Mouse (Mus musculus) layer of hippocampus, adult 11-12 months (tissue): ENCODE results near the gene Magi1.

ENCODE experiments used
- DNase-seq: peaks from one replicate; pipeline ENCODE4 v3.0.0; 2022; ENCODE audit warnings: low spot score

The Magi1 gene

DNA sequence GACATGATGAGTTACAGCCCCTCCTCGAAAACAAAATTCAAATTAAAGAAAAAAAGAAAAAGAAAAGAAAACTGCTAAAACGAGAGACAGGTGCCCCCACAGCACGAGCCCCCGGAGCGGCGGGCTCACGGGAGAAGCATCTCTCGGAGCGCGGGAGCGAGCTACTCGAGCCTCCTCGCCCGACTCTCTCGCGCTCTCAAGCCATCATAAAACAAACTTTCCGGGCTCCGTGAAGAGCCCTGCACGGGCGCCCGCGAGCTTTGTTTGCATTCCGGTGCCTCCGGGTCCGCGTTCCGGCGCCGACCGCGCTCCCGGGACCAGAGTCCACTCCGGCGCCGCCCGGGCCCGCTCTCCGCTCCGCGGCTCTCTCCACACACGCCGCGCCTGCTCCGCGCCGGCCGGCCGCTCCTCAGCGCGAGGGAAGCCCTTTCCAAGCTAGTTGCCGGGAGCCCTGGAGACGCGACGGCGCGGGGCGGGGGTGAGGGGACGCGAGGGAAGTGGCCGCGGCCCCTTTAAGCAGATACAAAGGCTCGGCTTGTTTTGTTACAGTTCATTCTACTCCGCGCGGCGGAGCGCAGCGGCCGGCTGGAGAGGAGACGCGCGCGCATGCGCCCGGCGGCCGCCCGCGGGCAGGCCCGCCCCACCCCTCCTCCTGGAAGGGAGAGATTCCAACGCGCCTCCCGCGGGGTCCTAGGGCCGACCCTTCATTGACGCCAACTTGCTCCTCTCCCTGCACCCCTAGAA lies at the start of gene Magi1:
Magi1 (minus strand) TSS at position 600 of the 744 bp plus-strand sequence.
- DNase-seq: peak; percentile 95

DNA sequence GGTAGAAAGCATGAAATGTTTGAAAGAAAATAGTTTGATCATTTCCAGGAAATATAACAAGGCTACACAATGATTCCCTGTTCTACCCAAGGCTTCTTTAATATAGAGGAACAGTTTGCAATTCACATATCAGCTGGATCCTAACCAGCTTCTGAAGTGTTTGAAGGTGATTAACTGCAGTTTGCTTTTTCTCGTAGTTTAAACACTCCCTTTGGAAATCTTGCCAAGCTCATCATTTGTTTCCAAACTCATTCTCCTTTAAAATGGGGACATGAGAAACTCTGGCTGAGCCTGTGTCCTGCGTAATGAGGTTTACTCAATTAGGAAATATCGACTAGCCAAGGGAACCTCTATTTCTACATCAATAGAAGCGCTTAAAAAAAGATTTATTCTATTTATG lies 43.4 kb upstream of the Magi1 start:
- DNase-seq: no peak

DNA sequence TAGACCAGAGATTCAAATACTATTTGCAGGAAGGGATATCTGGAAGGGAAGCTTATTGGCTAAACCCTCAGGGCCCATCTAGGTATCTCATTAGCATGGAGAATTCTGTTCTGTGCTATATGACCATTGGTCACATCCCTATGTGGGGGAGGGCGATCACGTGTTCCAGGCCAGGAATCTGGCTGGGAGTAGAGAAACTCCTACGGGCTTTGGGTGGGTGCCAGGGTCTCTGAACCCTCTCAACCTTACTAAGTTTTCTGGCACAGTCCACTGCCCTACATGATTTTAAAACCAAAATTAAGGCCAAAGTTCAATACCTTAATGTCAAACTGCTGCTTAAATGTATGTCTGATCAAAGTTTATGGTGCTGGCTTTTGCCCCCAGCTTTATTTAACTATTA lies 33.2 kb upstream of the Magi1 start:
- DNase-seq: no peak

DNA sequence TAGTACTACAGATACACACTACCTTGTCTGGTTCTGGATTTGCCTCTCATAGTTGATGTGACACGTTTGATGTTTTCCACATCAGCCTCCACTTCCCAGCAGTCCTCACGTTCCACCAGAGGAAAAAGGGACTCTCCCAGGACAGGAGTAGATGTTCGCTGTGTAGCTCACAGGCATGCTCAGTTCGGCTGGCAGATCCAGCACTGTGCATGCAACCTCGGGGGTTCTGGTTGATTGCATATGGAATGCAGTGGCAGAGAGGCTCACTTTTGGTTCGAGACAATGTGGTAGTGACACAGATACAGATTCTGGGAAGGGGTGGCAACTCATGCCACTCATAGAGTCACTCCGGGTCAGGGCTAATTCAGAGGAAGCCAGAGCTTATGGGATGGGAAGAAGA lies 28.6 kb upstream of the Magi1 start:
- no peak for DNase-seq

DNA sequence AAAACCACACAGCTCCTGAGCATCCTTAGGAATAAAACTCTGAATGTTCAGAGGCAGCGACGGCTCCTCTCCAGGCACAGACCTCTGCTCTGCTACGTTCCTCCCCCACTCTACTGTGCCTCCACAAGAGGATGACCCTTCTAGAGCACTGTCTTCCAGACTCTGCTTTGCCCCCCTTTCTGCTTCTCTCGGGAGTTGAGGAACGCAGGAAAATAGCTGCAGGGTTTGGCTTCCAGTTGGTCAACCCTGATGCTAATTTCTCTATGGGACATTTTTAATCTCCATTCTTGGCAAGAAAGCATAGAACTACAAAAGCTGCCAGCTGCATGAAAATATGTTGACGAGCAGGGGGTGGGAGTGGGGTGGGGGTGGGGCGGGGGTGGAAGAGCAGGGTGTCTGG lies 24.8 kb upstream of the Magi1 start:
- no peak for DNase-seq

DNA sequence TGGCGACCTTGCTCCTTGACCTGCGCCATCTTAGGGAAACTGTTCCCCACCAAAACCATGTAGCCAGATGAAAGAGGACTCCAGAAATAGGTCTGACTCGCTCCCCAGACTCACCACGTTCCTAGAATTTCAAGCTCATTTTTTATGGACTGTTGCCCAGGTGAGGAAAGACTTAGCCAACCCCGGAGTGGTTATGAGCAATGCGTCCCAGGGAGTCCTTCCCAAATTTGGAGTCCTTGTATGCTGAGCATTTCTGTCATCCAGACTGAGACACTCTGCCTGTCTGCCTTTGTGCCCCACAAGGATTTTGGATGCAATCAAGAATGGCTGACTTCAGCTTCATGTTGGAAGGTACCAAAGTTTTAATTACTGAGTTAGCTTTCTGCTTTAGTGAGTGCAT lies 19.8 kb upstream of the Magi1 start:
- DNase-seq: no peak

DNA sequence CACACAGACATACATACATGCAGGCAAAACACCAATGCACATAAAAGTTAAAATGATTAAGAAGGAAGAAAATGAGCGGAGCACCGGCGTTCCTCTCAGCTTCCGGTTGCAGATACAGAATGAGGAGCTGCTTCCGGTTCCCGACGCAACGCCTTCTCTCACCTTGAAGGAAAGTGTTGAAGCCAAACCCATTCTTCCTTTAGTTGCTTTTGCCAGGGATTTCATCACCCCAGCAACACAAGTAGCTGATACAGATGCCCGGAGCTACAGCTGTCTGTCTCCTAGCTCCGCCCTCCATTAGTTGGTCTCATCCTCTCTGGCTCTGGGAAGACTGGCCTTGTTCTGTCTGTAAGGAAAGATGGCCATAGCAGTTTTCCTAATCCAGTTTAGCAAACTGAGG lies 18.1 kb upstream of the Magi1 start:
- DNase-seq: no peak

DNA sequence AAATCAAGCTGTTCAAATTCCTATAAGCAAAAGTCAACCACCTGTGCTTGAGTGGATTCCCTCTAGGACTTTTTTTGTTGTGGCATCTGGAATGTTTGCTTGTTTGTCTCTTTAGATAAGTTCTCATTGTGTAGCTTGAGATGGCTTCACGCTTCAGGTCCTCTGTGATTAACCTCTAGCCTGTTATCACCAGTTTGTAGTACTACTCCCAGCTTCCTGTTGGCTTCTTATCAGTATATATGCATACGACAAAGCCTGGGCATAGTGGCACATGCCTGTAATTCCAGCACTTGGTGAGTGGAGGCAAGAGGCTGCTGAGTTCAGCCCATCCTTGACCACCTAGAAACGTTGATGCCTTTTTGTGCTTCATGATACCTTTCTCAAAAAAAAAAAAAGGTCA lies 16.8 kb upstream of the Magi1 start:
- DNase-seq: no peak

DNA sequence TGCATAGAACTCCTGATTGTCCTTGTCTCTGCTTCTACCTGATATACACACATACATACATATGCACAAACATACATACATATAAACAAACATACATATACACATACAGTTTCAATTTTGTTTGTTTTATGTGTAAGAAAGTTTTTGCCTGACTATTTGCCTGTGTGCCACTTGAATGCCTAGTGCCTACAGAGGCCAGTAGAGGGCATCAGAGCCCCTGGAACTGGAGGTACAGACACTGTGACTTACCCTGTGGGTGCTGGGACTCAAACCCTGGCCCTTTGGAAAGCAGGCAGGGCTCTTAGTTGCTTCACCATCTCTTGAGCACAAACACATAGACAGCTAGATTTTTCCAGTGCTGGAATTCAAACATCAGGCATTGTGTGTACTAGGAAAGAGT lies 3.7 kb upstream of the Magi1 start:
- DNase-seq: no peak

DNA sequence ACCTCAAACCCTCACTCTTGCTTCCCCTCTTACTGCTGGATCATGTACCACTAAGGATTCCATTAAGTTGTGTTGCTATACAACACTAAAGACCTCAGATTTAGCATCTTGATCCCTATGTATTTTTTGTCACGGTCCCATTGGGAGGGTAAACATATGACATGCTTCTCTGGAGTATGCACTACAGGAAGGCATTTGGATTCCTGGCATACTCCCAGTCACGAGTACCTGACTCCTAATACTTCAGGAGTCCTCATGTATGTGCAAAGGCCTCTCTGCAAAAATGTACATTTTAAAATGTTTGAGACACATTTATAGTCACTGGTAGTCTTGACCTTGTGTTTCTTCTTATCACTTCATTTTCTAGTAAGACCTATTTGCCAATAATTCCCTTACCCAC lies 2.8 kb upstream of the Magi1 start:
- DNase-seq: no peak

DNA sequence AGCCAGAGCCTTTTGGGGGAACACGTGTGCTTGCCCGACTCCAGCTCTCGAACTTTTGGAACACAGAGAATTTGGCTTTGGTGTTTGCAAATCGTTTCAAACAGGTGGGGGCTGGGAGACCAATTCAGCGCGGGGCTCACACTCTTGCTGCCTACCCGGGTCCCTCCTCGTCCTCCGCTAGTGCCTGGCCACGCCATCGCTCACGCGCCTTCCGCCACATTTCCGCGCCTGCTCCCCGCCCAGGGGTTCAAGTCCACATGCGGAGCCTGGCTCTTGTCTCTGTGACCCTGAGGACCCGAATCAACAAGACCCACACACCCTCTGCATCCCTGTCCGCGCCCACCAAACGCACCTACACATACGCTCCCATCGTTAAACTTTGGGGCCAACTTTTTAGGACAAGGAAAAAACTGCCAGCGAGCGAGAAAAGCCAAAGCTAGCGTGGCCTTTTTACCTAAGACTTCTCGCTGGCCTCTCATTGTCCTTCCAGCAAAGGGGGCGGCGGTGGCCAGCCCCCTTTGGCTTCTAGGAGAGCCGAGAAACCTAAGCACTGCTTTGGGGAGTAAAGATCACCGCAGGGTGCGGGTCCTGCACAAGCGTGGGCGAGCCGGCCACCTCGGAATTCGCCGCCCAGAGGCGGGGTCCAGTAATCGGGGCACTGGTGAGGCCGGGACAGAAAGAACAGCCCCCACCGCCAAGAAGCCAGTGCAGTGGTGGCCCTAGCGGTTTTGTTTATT lies 540 bp upstream of the Magi1 start:
- DNase-seq: no peak

DNA sequence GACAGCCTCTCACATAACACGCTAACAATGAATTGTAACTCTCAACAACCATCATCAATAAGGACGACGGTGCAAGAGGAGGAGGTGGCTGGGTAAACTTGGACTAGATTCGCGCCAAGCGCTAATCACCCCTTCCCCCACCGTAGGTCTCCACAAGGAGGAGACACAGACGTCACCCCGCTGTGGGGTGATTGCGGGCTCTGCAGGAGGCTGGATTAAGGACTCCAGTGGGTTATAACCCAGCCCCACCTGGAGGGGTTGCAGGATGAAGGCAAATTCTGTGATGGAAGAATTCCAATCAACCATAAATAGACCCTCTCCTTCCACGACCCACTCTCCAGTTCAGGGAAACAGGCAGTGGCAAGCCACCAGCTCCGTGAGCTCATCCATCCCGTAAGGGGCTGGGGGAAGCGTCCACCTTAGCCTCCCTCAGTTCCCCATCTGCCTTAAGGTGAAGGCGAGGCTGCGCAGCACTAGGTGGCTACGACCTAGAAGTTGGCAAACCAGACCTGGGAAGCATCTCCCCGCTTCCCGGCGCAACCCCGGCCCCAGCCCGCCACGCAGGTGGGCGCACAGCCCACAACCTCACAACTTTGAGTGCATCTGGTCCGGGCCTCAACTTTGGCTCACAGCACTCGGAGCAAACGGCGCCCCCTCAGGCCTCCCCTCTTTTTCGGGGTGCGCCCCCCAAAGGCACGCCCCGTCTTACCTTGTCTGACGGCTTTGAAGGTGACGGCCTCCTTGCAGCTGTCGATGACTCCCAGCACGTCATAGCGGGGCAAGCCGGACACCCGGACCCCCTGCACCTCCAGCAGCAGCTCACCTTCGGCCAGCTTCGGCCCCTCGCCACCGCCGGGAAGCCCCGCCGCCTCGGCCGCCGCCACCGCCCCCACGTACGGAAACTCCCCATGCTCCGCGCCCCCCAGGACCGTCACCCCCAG lies 1.1 kb downstream of the Magi1 start:
- DNase-seq: peak; percentile 20

DNA sequence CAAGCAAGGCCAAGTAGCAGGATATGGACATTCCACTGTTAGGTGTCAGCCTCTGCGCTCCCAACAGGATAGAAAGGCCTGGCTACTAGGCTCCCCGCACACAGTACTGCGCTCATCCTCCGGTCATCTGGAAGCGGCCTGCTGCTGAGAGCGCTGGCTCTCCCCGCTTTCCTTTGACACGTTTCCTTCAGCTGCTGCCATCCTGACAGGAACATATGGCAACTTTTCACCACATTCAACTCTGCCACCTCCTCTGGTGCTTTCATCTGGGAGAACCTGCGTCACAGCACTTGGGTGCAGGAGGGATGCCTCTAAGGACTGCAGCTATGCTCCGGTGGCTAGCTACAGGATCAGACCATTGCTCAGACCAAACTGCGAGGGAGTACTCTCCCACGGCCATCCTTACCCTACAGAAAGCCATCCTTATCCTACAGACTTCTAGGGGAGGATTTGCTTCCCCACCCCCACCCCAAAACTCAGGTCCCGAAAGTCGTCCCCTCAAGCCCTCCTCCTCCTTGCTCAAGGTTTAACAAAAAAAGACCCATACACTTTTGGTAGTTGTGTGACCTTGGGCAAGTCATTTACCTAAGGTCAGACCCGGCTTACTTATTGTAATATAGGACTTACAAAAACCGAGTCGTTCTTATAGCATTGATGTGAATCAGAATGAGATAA lies 2.0 kb downstream of the Magi1 start:
- no peak for DNase-seq

DNA sequence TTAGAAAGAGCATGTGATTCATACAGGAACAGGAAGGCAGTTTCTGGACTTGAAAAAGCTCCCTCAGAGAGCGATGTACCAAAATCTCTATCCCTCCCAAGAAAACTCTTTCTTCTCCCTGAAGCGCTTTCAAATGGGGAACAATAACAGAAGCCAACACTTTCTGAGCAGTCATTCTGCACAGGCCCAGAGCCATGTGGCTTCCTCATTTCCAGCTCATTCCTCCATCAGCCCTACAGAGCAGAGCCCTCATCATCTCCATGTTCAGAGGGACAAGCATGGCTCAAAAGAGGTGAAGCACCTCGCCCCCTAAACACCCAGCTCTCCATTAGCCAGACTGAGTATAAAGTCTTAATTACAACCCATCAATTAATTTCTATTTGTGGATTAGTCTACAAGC lies 9.8 kb downstream of the Magi1 start:
- DNase-seq: no peak

DNA sequence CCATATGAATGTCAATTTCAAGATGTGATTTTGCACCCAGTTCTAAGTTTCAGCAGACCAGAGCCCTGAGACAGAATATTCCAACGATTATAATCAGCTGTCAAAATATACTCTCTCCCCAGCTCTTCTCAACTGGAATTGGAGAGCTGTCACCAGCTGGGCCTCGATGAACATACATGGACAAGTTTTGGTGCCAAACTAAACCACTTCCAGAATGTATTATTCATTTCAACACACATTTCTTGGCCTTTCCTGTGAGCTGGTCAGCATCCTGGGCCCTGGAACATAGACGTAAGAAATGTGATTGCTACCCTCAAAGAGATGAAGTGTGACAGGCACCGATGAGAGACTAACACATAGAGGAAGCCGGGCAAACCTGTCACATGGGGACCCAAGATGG lies 13.7 kb downstream of the Magi1 start:
- DNase-seq: no peak

DNA sequence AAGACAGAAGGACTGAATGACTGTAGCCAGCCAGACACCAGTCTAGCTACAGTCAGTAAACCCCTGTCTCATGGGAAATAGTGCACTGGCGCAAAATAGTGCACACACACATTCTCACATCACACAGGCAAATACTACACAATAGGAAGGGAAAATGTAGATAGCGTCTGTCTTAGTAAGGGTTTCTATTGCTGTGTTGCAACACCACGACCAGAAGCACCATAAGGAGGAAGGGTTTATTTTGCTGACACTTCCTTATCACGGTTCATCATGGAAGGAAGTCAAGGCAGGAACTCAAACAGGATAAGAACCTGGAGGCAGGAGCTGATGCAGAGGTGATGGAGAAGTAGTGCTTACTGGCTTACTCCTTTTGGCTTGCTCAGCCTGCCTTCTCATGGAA lies 14.5 kb downstream of the Magi1 start:
- no peak for DNase-seq

DNA sequence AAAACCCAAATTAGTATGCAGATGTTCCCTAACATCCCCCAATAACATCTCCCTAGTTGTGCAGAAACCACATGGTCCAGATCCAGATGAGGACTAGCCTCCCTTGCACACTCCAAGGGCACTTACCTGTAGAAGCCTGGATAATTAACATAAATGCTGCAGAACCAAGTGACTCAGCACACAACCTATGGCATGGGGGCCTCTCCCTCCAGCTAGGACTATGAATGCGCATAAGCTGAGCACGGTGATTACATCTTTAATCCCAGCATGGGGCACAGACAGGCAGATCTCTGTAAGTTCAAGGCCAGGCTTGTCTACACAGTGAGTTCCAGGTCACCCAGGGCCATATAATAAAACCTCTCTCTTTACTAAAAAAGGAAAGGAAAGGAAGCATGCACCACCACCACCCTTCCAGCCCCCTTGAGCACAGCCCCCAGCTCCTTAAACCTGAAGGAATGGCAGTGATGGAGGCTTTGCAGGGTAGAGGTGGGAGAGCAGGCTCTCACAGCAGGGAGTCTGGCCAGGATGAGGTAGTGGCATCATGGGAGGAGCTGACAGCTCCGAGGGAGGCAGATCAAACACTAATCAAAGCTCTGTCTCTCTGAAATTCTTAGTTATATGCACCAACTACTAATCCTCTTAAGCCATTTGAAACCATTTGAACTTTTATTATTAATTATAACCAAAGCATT lies 18.3 kb downstream of the Magi1 start:
- no peak for DNase-seq

DNA sequence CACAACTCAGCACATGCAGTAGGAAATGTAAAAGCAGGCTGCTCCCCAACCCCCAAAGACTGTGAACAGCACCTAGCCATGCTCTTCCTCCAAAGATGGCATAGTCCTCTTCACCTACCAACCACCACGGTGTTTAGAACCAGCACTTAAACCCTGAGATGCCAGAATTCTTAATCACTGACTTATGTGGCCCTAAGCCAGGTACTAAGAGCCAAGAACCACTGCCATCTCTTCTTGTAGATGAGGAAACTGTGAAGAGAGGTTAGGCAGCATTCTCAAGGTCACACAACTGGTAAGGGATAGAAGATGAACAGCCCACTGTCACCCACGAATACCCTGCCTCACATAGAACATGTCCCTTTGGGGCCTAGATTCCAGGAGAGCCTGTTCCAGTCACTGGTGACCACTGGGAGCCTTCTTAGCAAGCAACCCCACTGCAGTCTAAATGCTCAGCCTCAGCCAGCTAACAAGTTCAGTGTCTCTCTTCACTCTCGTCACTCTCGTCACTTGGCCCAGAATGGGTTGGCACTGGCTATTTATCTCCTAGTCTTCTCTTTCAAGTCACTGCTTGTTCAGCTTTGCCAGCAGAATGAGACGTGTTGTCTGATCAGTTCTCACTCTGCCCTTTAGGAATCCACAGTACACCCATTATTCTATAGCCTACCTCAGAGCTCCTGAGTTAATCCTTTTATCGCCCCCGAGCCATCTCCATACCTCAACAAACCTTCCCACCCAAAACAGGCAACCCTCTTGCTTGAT lies 19.4 kb downstream of the Magi1 start:
- no peak for DNase-seq

DNA sequence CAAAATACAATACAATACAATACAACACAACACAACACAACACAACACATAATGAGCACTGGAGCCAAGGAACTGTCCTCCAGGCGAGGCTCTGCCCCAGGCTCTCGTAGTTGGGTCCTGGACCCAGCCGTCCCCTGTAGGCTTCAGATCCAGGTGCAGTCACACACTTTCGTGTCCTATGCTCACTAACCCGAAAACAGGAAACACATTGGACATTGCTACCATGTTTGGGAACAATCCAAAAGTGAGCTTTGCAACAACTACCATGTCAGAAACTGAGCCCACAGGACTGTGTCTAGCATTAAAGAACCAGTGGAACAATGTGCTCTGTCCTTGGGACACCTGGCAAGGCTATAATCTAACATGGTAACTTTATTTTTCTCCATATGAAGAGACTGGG lies 22.9 kb downstream of the Magi1 start:
- DNase-seq: no peak

DNA sequence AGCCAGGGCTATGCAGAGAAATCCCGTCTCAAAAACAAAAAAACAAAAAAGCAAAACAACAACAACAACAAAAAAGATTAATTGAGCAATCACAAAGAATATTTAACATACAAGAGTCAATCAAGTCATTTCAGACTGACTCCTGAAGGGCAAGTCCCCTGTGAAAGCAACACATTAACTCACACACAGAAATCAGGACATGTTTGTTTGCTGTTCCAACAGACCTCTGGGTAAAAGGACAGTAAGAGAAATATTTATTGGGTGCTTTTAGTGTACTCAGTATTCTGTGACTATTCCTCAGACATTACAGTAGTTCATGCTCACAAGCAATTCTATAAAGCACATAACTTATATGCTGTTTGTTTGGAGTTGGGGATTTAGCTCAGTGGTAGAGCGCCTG lies 23.7 kb downstream of the Magi1 start:
- DNase-seq: no peak

DNA sequence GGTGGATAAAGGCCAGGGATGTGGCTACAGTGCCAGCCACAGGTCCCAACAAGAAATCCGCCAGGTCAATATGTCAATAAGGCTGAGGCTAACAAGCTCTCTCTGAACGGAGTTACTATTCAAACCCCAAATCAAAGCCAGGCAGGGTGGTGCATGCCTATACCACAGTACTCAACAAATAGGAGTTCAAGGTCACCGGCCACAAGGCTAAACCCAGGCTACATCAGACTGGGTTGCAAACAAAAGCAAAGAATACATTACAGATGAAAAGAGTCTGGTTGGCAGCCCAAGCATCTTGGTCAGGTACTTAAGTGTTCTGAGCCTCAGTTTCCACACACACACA lies 25.9 kb downstream of the Magi1 start:
- no peak for DNase-seq
